Mouse (Mus musculus): ENCODE results near the gene Slc22a20.

DNA sequence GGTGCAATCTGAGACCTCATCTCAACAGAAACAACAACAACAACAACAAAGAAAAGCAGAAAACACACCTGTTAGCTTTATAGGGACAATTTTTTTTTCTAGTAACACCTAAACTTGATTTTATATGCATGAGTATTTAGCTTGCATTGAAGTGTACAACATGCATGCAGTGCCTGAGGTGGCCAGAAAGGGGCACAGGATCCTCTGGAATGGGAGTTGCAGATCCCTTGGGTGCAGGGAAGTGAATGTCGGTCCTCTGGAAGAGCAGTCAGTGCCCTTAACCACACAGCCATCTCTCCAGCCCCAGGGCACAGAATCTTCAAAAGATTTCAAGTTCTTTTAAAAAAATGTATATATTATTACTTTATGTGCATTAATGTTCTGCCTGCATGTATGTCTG lies 23.3 kb downstream of the Slc22a20 start:
- TF ChIP-seq POLR2A (IDR thresholded peaks at IDR 0.05; ENCODE audit: insufficient read depth, low read length) (no peak), EP300 (IDR thresholded peaks at IDR 0.05; ENCODE audit: insufficient read depth, low read depth, low read length) (no peak)

All from ES-Bruce4 (cell line).